Mouse (Mus musculus) B cell, adult 2 months (primary cell): ENCODE data around the gene Nfe2.

Experiments
- DNase-seq, 2 experiments: peaks; one replicate each; pipeline ENCODE4 v3.0.0; 2022

Nfe2 gene

GRCm38 (mm10) chr15:103214149-103214548, 44.1 kb downstream of the Nfe2 start:
- DNase-seq = no peak

GRCm38 (mm10) chr15:103205156-103205555, 53.0 kb downstream of the Nfe2 start:
- DNase-seq = peak; percentile 6 to 17

- DNase-seq = no peak
Measured at GRCm38 (mm10) chr15:103202088-103202793, 56.0 kb downstream of the Nfe2 start.
